In genomic region chr7:133744209-133744608, GRCm38 (mm10) we compare ENCODE assay signal across 19 mouse cellular contexts. TPM values are rescaled to one million over a fixed set of nuclear protein-coding genes. Genes with fewer than 3 reads are reported as not detected.
DNase-seq lines count a peak whose midpoint lies in the region; ATAC-seq and TF ChIP-seq lines count a peak whose summit lies in the region.
"Had no signal": no experiment of that assay in that cellular context is flagged by ENCODE, and none has a peak within 500 bp of the region (broad histone marks: within the 10 kb centered on the region; RNA-seq: fewer than 3 reads in every experiment).

No protein-coding gene starts in this region.

- no peak for TF ChIP-seq CTCF in hindbrain, postnatal 0 days (IDR thresholded peaks at IDR 0.05; ENCODE audit: low read depth)

- TF ChIP-seq POLR2A in myocyte (IDR thresholded peaks at IDR 0.05; ENCODE audit: insufficient read length, low read depth): no peak

- no peak for DNase-seq in heart, embryonic 10.5 days (ENCODE audit: low spot score)
- no peak for DNase-seq in heart, postnatal 10 days
- DNase-seq in hindbrain, postnatal 0 days (ENCODE audit: low spot score): no peak
- peak; percentile 31 for DNase-seq in Muller cell, postnatal 12 days (ENCODE audit: inconsistent ontology term)
- DNase-seq in ovary, adult 18-20 months (ENCODE audit: low spot score): no peak
- DNase-seq: cerebellum, adult 11-12 months; kidney, adult 18-20 months; kidney, postnatal 36 days; layer of hippocampus, postnatal 36 days; right cerebral cortex, postnatal 14 days had no signal

- ATAC-seq in hindbrain, postnatal 0 days: no peak
- ATAC-seq in hindbrain, embryonic 16.5 days: no peak
- ATAC-seq: forebrain, embryonic 13.5 days; liver, embryonic 12.5 days had no signal

- intact Hi-C loops in heart, postnatal 10 days (cut with DNase I): no loop called here

- no peak overlapping the region for H3K9ac ChIP-seq in hindbrain, postnatal 0 days (replicated peaks; ENCODE audit: low read length)
- no peak overlapping the region for H3K9ac ChIP-seq in hindbrain, embryonic 16.5 days (ENCODE audit: low read depth, low read length)
- H3K9ac ChIP-seq: embryonic facial prominence, embryonic 15.5 days; forebrain, embryonic 13.5 days; hindbrain, embryonic 12.5 days; liver, embryonic 12.5 days; midbrain, embryonic 12.5 days had no signal

- no peaks in the 10 kb centered on the region for H3K27me3 ChIP-seq in heart, embryonic 10.5 days (ENCODE audit: insufficient read depth, poor library complexity, severe bottlenecking)
- H3K27me3 ChIP-seq in hindbrain, postnatal 0 days (ENCODE audit: insufficient read depth, low read length): no peaks in the 10 kb centered on the region
- H3K27me3 ChIP-seq in hindbrain, embryonic 16.5 days (replicated peaks; ENCODE audit: control insufficient read depth, insufficient read depth, low read length): no peaks in the 10 kb centered on the region
- H3K27me3 ChIP-seq in myocyte (ENCODE audit: control insufficient read depth, insufficient read depth, insufficient read length): no peaks in the 10 kb centered on the region
- H3K27me3 ChIP-seq: embryonic facial prominence, embryonic 15.5 days; forebrain, embryonic 13.5 days; hindbrain, embryonic 12.5 days; liver, embryonic 12.5 days; midbrain, embryonic 12.5 days had no signal

- peaks cover 20% of the 10 kb centered on the region for H3K36me3 ChIP-seq in heart, embryonic 10.5 days
- H3K36me3 ChIP-seq in hindbrain, postnatal 0 days (ENCODE audit: insufficient read depth, low read length): peaks cover 4% of the 10 kb centered on the region
- peaks cover 10% of the 10 kb centered on the region for H3K36me3 ChIP-seq in hindbrain, embryonic 16.5 days (ENCODE audit: control insufficient read depth, insufficient read depth, low read length)
- H3K36me3 ChIP-seq in myocyte (ENCODE audit: control insufficient read depth, insufficient read depth): peaks cover 12% of the 10 kb centered on the region

- no peaks in the 10 kb centered on the region for H3K79me2 ChIP-seq in myocyte (ENCODE audit: control insufficient read depth, insufficient read depth)

- H3K4me2 ChIP-seq in hindbrain, postnatal 0 days (ENCODE audit: low read depth, low read length): no peak overlapping the region
- no peak overlapping the region for H3K4me2 ChIP-seq in hindbrain, embryonic 16.5 days (ENCODE audit: low read length)
- H3K4me2 ChIP-seq in myocyte (ENCODE audit: low read depth): peak overlapping the region; percentile 13
- H3K4me2 ChIP-seq: embryonic facial prominence, embryonic 15.5 days; forebrain, embryonic 13.5 days; hindbrain, embryonic 12.5 days; liver, embryonic 12.5 days; midbrain, embryonic 12.5 days had no signal

- no peaks in the 10 kb centered on the region for H3K9me3 ChIP-seq in heart, embryonic 10.5 days
- H3K9me3 ChIP-seq in hindbrain, postnatal 0 days (ENCODE audit: low read length): no peaks in the 10 kb centered on the region
- no peaks in the 10 kb centered on the region for H3K9me3 ChIP-seq in hindbrain, embryonic 16.5 days (ENCODE audit: control insufficient read depth, low read length)
- H3K9me3 ChIP-seq: embryonic facial prominence, embryonic 15.5 days; forebrain, embryonic 13.5 days; hindbrain, embryonic 12.5 days; limb, embryonic 10.5 days; liver, embryonic 12.5 days; midbrain, embryonic 12.5 days had no signal

- no peak overlapping the region for H3ac ChIP-seq in myocyte (ENCODE audit: control insufficient read depth, insufficient read length)

- H3K4me3 ChIP-seq in heart, embryonic 10.5 days: no peak overlapping the region
- H3K4me3 ChIP-seq in hindbrain, postnatal 0 days (ENCODE audit: low read length): no peak overlapping the region
- H3K4me3 ChIP-seq in hindbrain, embryonic 16.5 days (ENCODE audit: low read length): no peak overlapping the region
- no peak overlapping the region for H3K4me3 ChIP-seq in myocyte
- H3K4me3 ChIP-seq: embryonic facial prominence, embryonic 15.5 days; forebrain, embryonic 13.5 days; hindbrain, embryonic 12.5 days; limb, embryonic 10.5 days; liver, embryonic 12.5 days; midbrain, embryonic 12.5 days had no signal

- 59% methylated on average over 1 of the region's 1 CpGs for WGBS in heart, embryonic 10.5 days
- 77% methylated on average over 1 of the region's 1 CpGs for WGBS in hindbrain, postnatal 0 days
- 92% methylated on average over 1 of the region's 1 CpGs for WGBS in hindbrain, embryonic 16.5 days

- H3K27ac ChIP-seq in heart, embryonic 10.5 days: peak overlapping the region; percentile 56; the same call in 1 of the 2 replicates
- H3K27ac ChIP-seq in hindbrain, postnatal 0 days: peak overlapping the region; percentile 38; the same call in 1 of the 2 replicates
- no peak overlapping the region; the same call in 1 of the 2 replicates for H3K27ac ChIP-seq in hindbrain, embryonic 16.5 days (ENCODE audit: low read depth, low read length)
- H3K27ac ChIP-seq: embryonic facial prominence, embryonic 15.5 days; forebrain, embryonic 13.5 days; hindbrain, embryonic 12.5 days; limb, embryonic 10.5 days; liver, embryonic 12.5 days; midbrain, embryonic 12.5 days had no signal

- H3K4me1 ChIP-seq in heart, embryonic 10.5 days: peaks cover 50% of the 10 kb centered on the region
- no peaks in the 10 kb centered on the region for H3K4me1 ChIP-seq in hindbrain, postnatal 0 days (ENCODE audit: insufficient read depth, low read length)
- H3K4me1 ChIP-seq in hindbrain, embryonic 16.5 days (ENCODE audit: control insufficient read depth, insufficient read depth, low read depth, low read length): no peaks in the 10 kb centered on the region
- H3K4me1 ChIP-seq: embryonic facial prominence, embryonic 15.5 days; forebrain, embryonic 13.5 days; hindbrain, embryonic 12.5 days had no signal

TF ChIP-seq in myocyte, 11 proteins besides CTCF, POLR2A, EP300 and RAD21:
- TF ChIP-seq MYOG (IDR thresholded peaks at IDR 0.05; ENCODE audit: control insufficient read depth in 1 of 3, insufficient read depth in 1 of 3, insufficient read length in 2 of 3, low read depth in 2 of 3) (no peak), USF1 (IDR thresholded peaks at IDR 0.05; ENCODE audit: low read depth) (no peak), TCF3 (IDR thresholded peaks at IDR 0.05; ENCODE audit: insufficient read length, low read depth) (no peak), CEBPB (IDR thresholded peaks at IDR 0.05; ENCODE audit: insufficient read depth, poor library complexity, severe bottlenecking) (no peak), E2F4 (IDR thresholded peaks at IDR 0.05; ENCODE audit: insufficient read depth) (no peak), TCF12 (IDR thresholded peaks at IDR 0.05; ENCODE audit: insufficient read depth, poor library complexity, severe bottlenecking) (no peak), SRF (IDR thresholded peaks at IDR 0.05; ENCODE audit: control insufficient read depth, insufficient read length, low read depth) (no peak)

RNA-seq across cellular contexts. Expression of gene Fank1, which starts 32.5 kb away (rescaled TPM):
- 0.30 TPM in 1 of 2 replicates, not detected in the other for polyA plus RNA-seq in heart, embryonic 10.5 days (2016; fragmentation: Nextera tagmentation; extraction: Ambion mirVana)
- total RNA-seq in heart, postnatal 10 days (2021): not detected
- 3.1 and 3.6 TPM in 2 replicates for total RNA-seq in hindbrain, postnatal 0 days (2014; rRNA removed)
- polyA plus RNA-seq in hindbrain, postnatal 0 days (2015; fragmentation: Nextera tagmentation; extraction: Ambion mirVana): 6.0 and 6.6 TPM in 2 replicates
- polyA plus RNA-seq in hindbrain, embryonic 16.5 days (2015; fragmentation: Nextera tagmentation; extraction: Ambion mirVana): 4.6 and 5.5 TPM in 2 replicates
- 0.14 TPM for polyA plus RNA-seq in myocyte (2012; fragmentation: generic; extraction: Trizol)
- total RNA-seq: gastrocnemius, adult 8-10 months had no signal

RNA-seq across cellular contexts. Expression of gene Uros, which starts 34.3 kb away (rescaled TPM):
- 52.1 and 52.2 TPM in 2 replicates for polyA plus RNA-seq in heart, embryonic 10.5 days (2016; fragmentation: Nextera tagmentation; extraction: Ambion mirVana)
- total RNA-seq in heart, postnatal 10 days (2021): 10 to 100 TPM; 14.9 to 17.0 TPM
- 23.1 and 23.8 TPM in 2 replicates for total RNA-seq in hindbrain, postnatal 0 days (2014; rRNA removed)
- polyA plus RNA-seq in hindbrain, postnatal 0 days (2015; fragmentation: Nextera tagmentation; extraction: Ambion mirVana): 35.4 and 38.2 TPM in 2 replicates
- polyA plus RNA-seq in hindbrain, embryonic 16.5 days (2015; fragmentation: Nextera tagmentation; extraction: Ambion mirVana): 51.9 and 52.0 TPM in 2 replicates
- polyA plus RNA-seq in myocyte (2012; fragmentation: generic; extraction: Trizol): 22.3 TPM

RNA-seq across cellular contexts. Expression of gene Bccip, which starts 35.1 kb away (rescaled TPM):
- 113 and 162 TPM in 2 replicates for polyA plus RNA-seq in heart, embryonic 10.5 days (2016; fragmentation: Nextera tagmentation; extraction: Ambion mirVana)
- 10 to 100 TPM; 53.3 to 54.8 TPM for total RNA-seq in heart, postnatal 10 days (2021)
- 38.1 and 40.6 TPM in 2 replicates for total RNA-seq in hindbrain, postnatal 0 days (2014; rRNA removed)
- 105 and 109 TPM in 2 replicates for polyA plus RNA-seq in hindbrain, postnatal 0 days (2015; fragmentation: Nextera tagmentation; extraction: Ambion mirVana)
- polyA plus RNA-seq in hindbrain, embryonic 16.5 days (2015; fragmentation: Nextera tagmentation; extraction: Ambion mirVana): 93.2 and 99.4 TPM in 2 replicates
- 58.2 TPM for polyA plus RNA-seq in myocyte (2012; fragmentation: generic; extraction: Trizol)

RNA-seq across cellular contexts. Expression of gene Dhx32, which starts 38.3 kb away (rescaled TPM):
- polyA plus RNA-seq in heart, embryonic 10.5 days (2016; fragmentation: Nextera tagmentation; extraction: Ambion mirVana): 25.7 and 33.6 TPM in 2 replicates
- 10 to 100 TPM; 41.7 to 44.0 TPM for total RNA-seq in heart, postnatal 10 days (2021)
- total RNA-seq in hindbrain, postnatal 0 days (2014; rRNA removed): 45.6 and 49.3 TPM in 2 replicates
- 49.8 and 52.6 TPM in 2 replicates for polyA plus RNA-seq in hindbrain, postnatal 0 days (2015; fragmentation: Nextera tagmentation; extraction: Ambion mirVana)
- polyA plus RNA-seq in hindbrain, embryonic 16.5 days (2015; fragmentation: Nextera tagmentation; extraction: Ambion mirVana): 43.8 and 44.4 TPM in 2 replicates
- polyA plus RNA-seq in myocyte (2012; fragmentation: generic; extraction: Trizol): 31.9 TPM
